Mouse (Mus musculus): ENCODE measurements around the gene Pfkl. TPM values are rescaled to one million over a fixed set of nuclear protein-coding genes. Genes with fewer than 3 reads are reported as not detected.

Gene Pfkl
- polyA plus RNA-seq, 1 experiment: 122 TPM

DNA sequence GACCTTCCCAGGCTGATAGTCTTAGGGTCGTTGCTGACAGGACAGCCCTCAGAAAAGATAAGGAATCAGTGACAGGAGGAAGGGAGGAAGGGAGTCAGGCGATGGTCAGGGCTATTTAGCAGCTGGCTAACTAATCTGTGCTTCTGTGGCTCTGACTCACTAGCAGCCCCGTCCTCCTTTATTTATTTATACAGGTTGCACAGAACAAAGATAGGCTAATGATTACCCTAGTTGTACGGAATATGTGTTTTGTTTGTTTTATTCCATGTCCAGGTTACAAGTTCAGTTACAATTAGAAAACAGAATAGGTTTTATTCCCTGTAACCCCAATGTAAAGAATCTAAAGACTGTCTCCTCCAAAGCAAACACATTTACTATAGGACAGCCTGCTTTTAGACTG is 34.2 kb downstream of the Pfkl start:
- no peak overlapping the region for H3K4me3 ChIP-seq
- no peaks in the 10 kb centered on the region for H3K36me3 ChIP-seq (ENCODE audit: control insufficient read depth, insufficient read depth)
- H3K4me2 ChIP-seq (ENCODE audit: low read depth): no peak overlapping the region
- no peaks in the 10 kb centered on the region for H3K79me2 ChIP-seq (ENCODE audit: control insufficient read depth, insufficient read depth)
- H3ac ChIP-seq (ENCODE audit: control insufficient read depth, insufficient read length): no peak overlapping the region
- no peaks in the 10 kb centered on the region for H3K27me3 ChIP-seq (ENCODE audit: control insufficient read depth, insufficient read depth, insufficient read length)
- TF ChIP-seq TCF12 (IDR thresholded peaks at IDR 0.05; ENCODE audit: insufficient read depth, poor library complexity, severe bottlenecking) (no peak), SRF (IDR thresholded peaks at IDR 0.05; ENCODE audit: control insufficient read depth, insufficient read length, low read depth) (no peak), MYOG (IDR thresholded peaks at IDR 0.05; ENCODE audit: control insufficient read depth in 1 of 3, insufficient read depth in 1 of 3, insufficient read length in 2 of 3, low read depth in 2 of 3) (no peak), POLR2A (IDR thresholded peaks at IDR 0.05; ENCODE audit: insufficient read length, low read depth) (no peak), REST (IDR thresholded peaks at IDR 0.05; ENCODE audit: insufficient read depth, insufficient read length) (no peak), USF1 (IDR thresholded peaks at IDR 0.05; ENCODE audit: low read depth) (no peak), POLR2AphosphoS2 (IDR thresholded peaks at IDR 0.05; ENCODE audit: insufficient read length, low read depth) (no peak), MAX (IDR thresholded peaks at IDR 0.05; ENCODE audit: low read depth) (no peak), MYOD1 (IDR thresholded peaks at IDR 0.05; ENCODE audit: control insufficient read depth in 1 of 3, insufficient read length in 2 of 3, low read depth in 2 of 3) (no peak), E2F4 (IDR thresholded peaks at IDR 0.05; ENCODE audit: insufficient read depth) (no peak), CEBPB (IDR thresholded peaks at IDR 0.05; ENCODE audit: insufficient read depth, poor library complexity, severe bottlenecking) (no peak)

- Histone ChIP-seq H3K4me3 (no peak overlapping the region), H3K36me3 (ENCODE audit: control insufficient read depth, insufficient read depth) (no peaks in the 10 kb centered on the region), H3K79me2 (ENCODE audit: control insufficient read depth, insufficient read depth) (no peaks in the 10 kb centered on the region), H3K27me3 (ENCODE audit: control insufficient read depth, insufficient read depth, insufficient read length) (peaks cover 7% of the 10 kb centered on the region), H3K4me2 (ENCODE audit: low read depth) (no peak overlapping the region), H3ac (ENCODE audit: control insufficient read depth, insufficient read length) (no peak overlapping the region)
- TF ChIP-seq TCF3 (IDR thresholded peaks at IDR 0.05; ENCODE audit: insufficient read length, low read depth) (no peak), POLR2AphosphoS2 (IDR thresholded peaks at IDR 0.05; ENCODE audit: insufficient read length, low read depth) (no peak), MAX (IDR thresholded peaks at IDR 0.05; ENCODE audit: low read depth) (no peak), E2F4 (IDR thresholded peaks at IDR 0.05; ENCODE audit: insufficient read depth) (no peak), REST (IDR thresholded peaks at IDR 0.05; ENCODE audit: insufficient read depth, insufficient read length) (no peak), SRF (IDR thresholded peaks at IDR 0.05; ENCODE audit: control insufficient read depth, insufficient read length, low read depth) (no peak), POLR2A (IDR thresholded peaks at IDR 0.05; ENCODE audit: insufficient read length, low read depth) (no peak), USF1 (IDR thresholded peaks at IDR 0.05; ENCODE audit: low read depth) (no peak), TCF12 (IDR thresholded peaks at IDR 0.05; ENCODE audit: insufficient read depth, poor library complexity, severe bottlenecking) (no peak), MYOG (IDR thresholded peaks at IDR 0.05; ENCODE audit: control insufficient read depth in 1 of 3, insufficient read depth in 1 of 3, insufficient read length in 2 of 3, low read depth in 2 of 3) (no peak), CEBPB (IDR thresholded peaks at IDR 0.05; ENCODE audit: insufficient read depth, poor library complexity, severe bottlenecking) (no peak), MYOD1 (IDR thresholded peaks at IDR 0.05; ENCODE audit: control insufficient read depth in 1 of 3, insufficient read length in 2 of 3, low read depth in 2 of 3) (no peak)
Measured at GRCm38 (mm10) chr10:77974811-77975210, 35.1 kb downstream of the Pfkl start.

DNA sequence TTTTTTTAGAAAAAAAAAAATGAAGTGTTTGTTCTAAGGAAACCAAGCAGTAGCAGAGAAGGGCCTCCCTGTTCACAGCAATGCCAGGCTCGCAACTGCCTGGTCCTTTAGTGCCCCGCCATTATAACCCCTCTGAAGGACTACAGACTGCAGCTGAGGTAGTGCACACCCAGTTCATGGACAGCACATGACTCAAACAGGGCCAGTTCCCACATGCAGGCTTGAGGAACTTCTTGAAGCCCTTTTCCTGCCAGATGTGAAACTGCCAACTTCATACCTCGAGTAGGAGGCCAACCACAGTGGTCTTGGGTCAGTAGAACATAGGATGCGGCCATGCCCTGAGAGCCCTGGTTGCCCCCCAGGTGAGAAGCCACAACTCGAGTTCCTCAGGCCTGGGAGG is 35.6 kb downstream of the Pfkl start:
- Histone ChIP-seq H3K4me2 (ENCODE audit: low read depth) (no peak overlapping the region), H3K79me2 (ENCODE audit: control insufficient read depth, insufficient read depth) (no peaks in the 10 kb centered on the region), H3ac (ENCODE audit: control insufficient read depth, insufficient read length) (no peak overlapping the region), H3K27me3 (ENCODE audit: control insufficient read depth, insufficient read depth, insufficient read length) (peaks cover 12% of the 10 kb centered on the region), H3K36me3 (ENCODE audit: control insufficient read depth, insufficient read depth) (no peaks in the 10 kb centered on the region), H3K4me3 (no peak overlapping the region)
- TF ChIP-seq MYOG (IDR thresholded peaks at IDR 0.05; ENCODE audit: control insufficient read depth in 1 of 3, insufficient read depth in 1 of 3, insufficient read length in 2 of 3, low read depth in 2 of 3) (no peak), CEBPB (IDR thresholded peaks at IDR 0.05; ENCODE audit: insufficient read depth, poor library complexity, severe bottlenecking) (no peak), MAX (IDR thresholded peaks at IDR 0.05; ENCODE audit: low read depth) (no peak), MYOD1 (IDR thresholded peaks at IDR 0.05; ENCODE audit: control insufficient read depth in 1 of 3, insufficient read length in 2 of 3, low read depth in 2 of 3) (no peak), SRF (IDR thresholded peaks at IDR 0.05; ENCODE audit: control insufficient read depth, insufficient read length, low read depth) (no peak), REST (IDR thresholded peaks at IDR 0.05; ENCODE audit: insufficient read depth, insufficient read length) (no peak), TCF3 (IDR thresholded peaks at IDR 0.05; ENCODE audit: insufficient read length, low read depth) (no peak), POLR2AphosphoS2 (IDR thresholded peaks at IDR 0.05; ENCODE audit: insufficient read length, low read depth) (no peak), POLR2A (IDR thresholded peaks at IDR 0.05; ENCODE audit: insufficient read length, low read depth) (no peak), E2F4 (IDR thresholded peaks at IDR 0.05; ENCODE audit: insufficient read depth) (no peak), USF1 (IDR thresholded peaks at IDR 0.05; ENCODE audit: low read depth) (no peak), TCF12 (IDR thresholded peaks at IDR 0.05; ENCODE audit: insufficient read depth, poor library complexity, severe bottlenecking) (no peak)

DNA sequence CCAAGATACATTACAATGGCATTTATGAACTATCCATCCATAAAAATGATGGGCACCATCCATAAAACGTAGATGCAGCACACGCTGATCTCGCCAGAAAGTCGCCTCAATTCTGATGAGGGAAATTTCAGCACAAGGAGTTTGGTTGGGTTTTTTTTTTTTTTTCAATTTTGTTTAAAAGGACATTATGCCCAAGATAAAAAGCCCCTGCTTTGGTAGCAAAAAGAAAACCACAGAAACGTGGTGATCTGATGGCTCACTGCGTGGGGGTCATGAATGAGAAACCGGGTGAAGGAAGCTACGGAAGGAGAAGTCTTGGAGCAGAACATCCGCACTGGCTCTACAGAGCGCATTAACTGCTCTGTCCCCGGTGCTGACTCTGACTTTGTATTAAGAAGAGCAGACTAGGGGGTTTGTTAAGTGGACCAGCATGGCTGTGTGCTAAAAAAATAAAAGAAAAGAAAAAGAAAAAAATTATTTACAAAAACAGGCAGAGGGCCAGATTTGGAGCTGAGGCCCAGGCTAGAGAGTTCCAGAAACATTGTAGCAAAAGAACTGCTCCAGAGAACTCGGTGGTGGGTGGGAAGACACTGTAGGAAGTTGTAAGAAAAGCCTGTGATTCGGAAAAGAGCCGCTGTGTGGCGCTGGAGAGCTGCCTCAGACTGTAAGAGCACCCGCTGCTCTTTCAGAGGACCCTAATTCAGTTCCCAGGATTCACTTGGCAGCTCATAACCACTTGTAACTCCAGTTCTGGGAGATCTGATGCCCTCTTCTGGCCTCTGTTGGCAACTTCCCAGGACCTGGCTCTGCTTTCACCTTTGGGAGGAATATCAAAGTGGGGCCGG is 38.0 kb downstream of the Pfkl start:
- no peak overlapping the region for H3ac ChIP-seq (ENCODE audit: control insufficient read depth, insufficient read length)
- no peak overlapping the region for H3K4me3 ChIP-seq
- no peak for TF ChIP-seq TCF3 (IDR thresholded peaks at IDR 0.05; ENCODE audit: insufficient read length, low read depth)
- TF ChIP-seq POLR2A (IDR thresholded peaks at IDR 0.05; ENCODE audit: insufficient read length, low read depth): no peak
- TF ChIP-seq MYOG (IDR thresholded peaks at IDR 0.05; ENCODE audit: control insufficient read depth in 1 of 3, insufficient read depth in 1 of 3, insufficient read length in 2 of 3, low read depth in 2 of 3): no peak
- no peak for TF ChIP-seq MAX (IDR thresholded peaks at IDR 0.05; ENCODE audit: low read depth)
- no peaks in the 10 kb centered on the region for H3K79me2 ChIP-seq (ENCODE audit: control insufficient read depth, insufficient read depth)
- no peak overlapping the region for H3K4me2 ChIP-seq (ENCODE audit: low read depth)
- H3K36me3 ChIP-seq (ENCODE audit: control insufficient read depth, insufficient read depth): no peaks in the 10 kb centered on the region
- H3K27me3 ChIP-seq (ENCODE audit: control insufficient read depth, insufficient read depth, insufficient read length): peaks cover 29% of the 10 kb centered on the region
